Mouse (Mus musculus): ENCODE measurements around the gene Gas7. TPM values are rescaled to one million over a fixed set of nuclear protein-coding genes. Genes with fewer than 3 reads are reported as not detected.

Gene Gas7
- total and polyA plus RNA-seq, 2 experiments from 2014 or later: 46.8 to 76.0 TPM

GRCm38 (mm10) chr11:67526621-67527545 is 71.6 kb downstream of the Gas7 start:
- H3K9me3 ChIP-seq (ENCODE audit: low read length): no peaks in the 10 kb centered on the region
- H3K4me2 ChIP-seq (ENCODE audit: low read depth, low read length): no peak overlapping the region
- WGBS: 68% methylated on average over 12 of the region's 12 CpGs
- ATAC-seq (peak; percentile 46; the same call in 1 of the 2 replicates), DNase-seq (ENCODE audit: low spot score) (peak; percentile 38)
- peak overlapping the region; percentile 3; the same call in 1 of the 2 replicates for H3K27ac ChIP-seq
- H3K36me3 ChIP-seq (ENCODE audit: insufficient read depth, low read length): no peaks in the 10 kb centered on the region
- H3K4me1 ChIP-seq (ENCODE audit: insufficient read depth, low read length): 0 out of 2 replicates have a peak, but pooled peaks cover 4% of the 10 kb centered on the region
- no peak for TF ChIP-seq CTCF (IDR thresholded peaks at IDR 0.05; ENCODE audit: low read depth)
- no peak overlapping the region for H3K4me3 ChIP-seq (ENCODE audit: low read length)
- no peak overlapping the region for H3K9ac ChIP-seq (replicated peaks; ENCODE audit: low read length)
- no peaks in the 10 kb centered on the region for H3K27me3 ChIP-seq (ENCODE audit: insufficient read depth, low read length)

GRCm38 (mm10) chr11:67531286-67531685 is 76.0 kb downstream of the Gas7 start:
- no peak for ATAC-seq
- 82% methylated on average over 2 of the region's 2 CpGs for WGBS

GRCm38 (mm10) chr11:67531926-67532565 is 76.8 kb downstream of the Gas7 start:
- DNase-seq (ENCODE audit: low spot score) (no peak), ATAC-seq (no peak)
- no peaks in the 10 kb centered on the region for H3K4me1 ChIP-seq (ENCODE audit: insufficient read depth, low read length)
- H3K27ac ChIP-seq: no peak overlapping the region
- H3K36me3 ChIP-seq (ENCODE audit: insufficient read depth, low read length): no peaks in the 10 kb centered on the region
- H3K27me3 ChIP-seq (ENCODE audit: insufficient read depth, low read length): no peaks in the 10 kb centered on the region
- TF ChIP-seq CTCF (IDR thresholded peaks at IDR 0.05; ENCODE audit: low read depth): no peak
- no peaks in the 10 kb centered on the region for H3K9me3 ChIP-seq (ENCODE audit: low read length)
- no peak overlapping the region for H3K4me2 ChIP-seq (ENCODE audit: low read depth, low read length)
- no peak overlapping the region for H3K4me3 ChIP-seq (ENCODE audit: low read length)
- 80% methylated on average over 6 of the region's 6 CpGs for WGBS
- no peak overlapping the region for H3K9ac ChIP-seq (replicated peaks; ENCODE audit: low read length)

More at GRCm38 (mm10) chr11:67531286-67531685, 76.0 kb downstream of the Gas7 start:
- no peak overlapping the region for H3K4me3 ChIP-seq (ENCODE audit: low read length)
- DNase-seq (ENCODE audit: low spot score): no peak
- H3K27ac ChIP-seq: no peak overlapping the region
- H3K36me3 ChIP-seq (ENCODE audit: insufficient read depth, low read length): no peaks in the 10 kb centered on the region
- TF ChIP-seq CTCF (IDR thresholded peaks at IDR 0.05; ENCODE audit: low read depth): no peak
- no peaks in the 10 kb centered on the region for H3K9me3 ChIP-seq (ENCODE audit: low read length)
- H3K27me3 ChIP-seq (ENCODE audit: insufficient read depth, low read length): no peaks in the 10 kb centered on the region
- H3K9ac ChIP-seq (replicated peaks; ENCODE audit: low read length): no peak overlapping the region
- H3K4me2 ChIP-seq (ENCODE audit: low read depth, low read length): no peak overlapping the region
- H3K4me1 ChIP-seq (ENCODE audit: insufficient read depth, low read length): no peaks in the 10 kb centered on the region

- Histone ChIP-seq H3K27me3 (ENCODE audit: insufficient read depth, low read length) (no peaks in the 10 kb centered on the region), H3K4me1 (ENCODE audit: insufficient read depth, low read length) (no peaks in the 10 kb centered on the region), H3K9ac (replicated peaks; ENCODE audit: low read length) (no peak overlapping the region), H3K4me2 (ENCODE audit: low read depth, low read length) (no peak overlapping the region), H3K27ac (no peak overlapping the region), H3K4me3 (ENCODE audit: low read length) (no peak overlapping the region), H3K36me3 (ENCODE audit: insufficient read depth, low read length) (no peaks in the 10 kb centered on the region), H3K9me3 (ENCODE audit: low read length) (no peaks in the 10 kb centered on the region)
- WGBS: 89% methylated on average over 10 of the region's 10 CpGs
- ATAC-seq (no peak), DNase-seq (ENCODE audit: low spot score) (no peak)
- TF ChIP-seq CTCF (IDR thresholded peaks at IDR 0.05; ENCODE audit: low read depth): no peak
Measured at GRCm38 (mm10) chr11:67532728-67533127, 77.5 kb downstream of the Gas7 start.

GRCm38 (mm10) chr11:67533151-67533550 is 77.9 kb downstream of the Gas7 start:
- Histone ChIP-seq H3K4me3 (ENCODE audit: low read length) (no peak overlapping the region), H3K9me3 (ENCODE audit: low read length) (no peaks in the 10 kb centered on the region), H3K9ac (replicated peaks; ENCODE audit: low read length) (no peak overlapping the region), H3K36me3 (ENCODE audit: insufficient read depth, low read length) (no peaks in the 10 kb centered on the region), H3K27me3 (ENCODE audit: insufficient read depth, low read length) (no peaks in the 10 kb centered on the region), H3K4me1 (ENCODE audit: insufficient read depth, low read length) (no peaks in the 10 kb centered on the region), H3K27ac (no peak overlapping the region), H3K4me2 (ENCODE audit: low read depth, low read length) (no peak overlapping the region)
- 72% methylated on average over 6 of the region's 6 CpGs for WGBS
- no peak for ATAC-seq
- no peak for DNase-seq (ENCODE audit: low spot score)
- no peak for TF ChIP-seq CTCF (IDR thresholded peaks at IDR 0.05; ENCODE audit: low read depth)

GRCm38 (mm10) chr11:67535703-67536102 is 80.5 kb downstream of the Gas7 start:
- Histone ChIP-seq H3K9me3 (ENCODE audit: low read length) (no peaks in the 10 kb centered on the region), H3K9ac (replicated peaks; ENCODE audit: low read length) (no peak overlapping the region), H3K4me1 (ENCODE audit: insufficient read depth, low read length) (no peaks in the 10 kb centered on the region), H3K36me3 (ENCODE audit: insufficient read depth, low read length) (no peaks in the 10 kb centered on the region), H3K4me3 (ENCODE audit: low read length) (no peak overlapping the region), H3K27me3 (ENCODE audit: insufficient read depth, low read length) (no peaks in the 10 kb centered on the region), H3K27ac (no peak overlapping the region), H3K4me2 (ENCODE audit: low read depth, low read length) (no peak overlapping the region)
- DNase-seq (ENCODE audit: low spot score): no peak
- no peak for ATAC-seq
- 93% methylated on average over 1 of the region's 1 CpGs for WGBS
- no peak for TF ChIP-seq CTCF (IDR thresholded peaks at IDR 0.05; ENCODE audit: low read depth)

All from hindbrain, postnatal 0 days (tissue).